Mouse (Mus musculus): ENCODE results near the gene Foxn3. TPM values are rescaled to one million over a fixed set of nuclear protein-coding genes. Genes with fewer than 3 reads are reported as not detected.

The Foxn3 gene
- total and polyA plus RNA-seq, 3 experiments, result 9.7 to 26.8 (median 11.0) TPM

DNA sequence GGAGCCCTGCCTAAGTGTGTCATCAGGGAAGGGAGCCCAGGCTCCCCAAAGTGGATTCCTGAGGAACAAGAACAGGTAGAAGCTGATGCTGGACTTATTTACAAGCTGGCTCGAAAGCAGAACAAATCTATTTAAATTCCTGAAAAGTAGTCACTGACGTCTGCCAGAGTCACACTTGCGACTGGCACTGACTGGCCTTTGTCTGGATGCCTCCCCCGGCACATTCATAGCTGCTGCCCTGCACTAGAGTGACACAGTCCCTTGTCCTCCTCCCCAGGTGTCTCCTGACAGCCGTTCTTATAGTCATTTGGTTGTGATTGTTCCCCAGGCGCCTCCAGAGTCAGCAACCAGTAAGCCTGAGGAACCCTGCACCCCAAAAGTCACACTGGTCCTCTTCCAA, 259.8 kb downstream of the Foxn3 start:
- no peak overlapping the region for H3K9ac ChIP-seq (ENCODE audit: insufficient read depth, low read depth)
- H3K4me3 ChIP-seq (replicated peaks in 1 of 3; ENCODE audit: low read depth in 2 of 3, low read length in 2 of 3, poor library complexity in 1 of 3), result no peak overlapping the region
- no peak for DNase-seq (ENCODE audit: extremely low read depth)
- no peak overlapping the region for H3K27ac ChIP-seq (ENCODE audit: insufficient read depth, low read depth)
- peak overlapping the region; percentile 52 for H3K4me2 ChIP-seq (ENCODE audit: insufficient read depth, low read depth, poor library complexity, severe bottlenecking)
- no peaks in the 10 kb centered on the region for H3K9me3 ChIP-seq (replicated peaks; ENCODE audit: low read length)
- TF ChIP-seq TBP (conservative IDR thresholded peaks at IDR 0.05; ENCODE audit: low read depth, low read length) (no peak), TCF12 (IDR thresholded peaks at IDR 0.05; ENCODE audit: low read depth, low read length) (no peak), MYC (IDR thresholded peaks at IDR 0.05; ENCODE audit: low read depth, low read length) (no peak), SIN3A (IDR thresholded peaks at IDR 0.05; ENCODE audit: low read length) (no peak), ZMIZ1 (IDR thresholded peaks at IDR 0.05; ENCODE audit: low read depth, low read length) (no peak), ZKSCAN1 (IDR thresholded peaks at IDR 0.05; ENCODE audit: borderline replicate concordance, low read depth, low read length) (no peak), MAZ (IDR thresholded peaks at IDR 0.05; ENCODE audit: low read depth, low read length) (no peak), ZC3H11A (IDR thresholded peaks at IDR 0.05; ENCODE audit: low read depth, low read length) (no peak)
- in situ Hi-C loops (cut with MboI; ENCODE audit: low pct_ligation_motif_present, low pct_unique_long_range_greater_than_20kb, low sequenced_read_pairs) (no loop called here), dilution Hi-C loops (cut with MboI; ENCODE audit: extremely low pct_ligation_motif_present, extremely low pct_unique_long_range_greater_than_20kb, low sequenced_read_pairs) (no loop called here)
- H3K79me2 ChIP-seq (replicated peaks; ENCODE audit: control insufficient read depth, extremely low read depth, insufficient read depth, poor library complexity, severe bottlenecking), result no peaks in the 10 kb centered on the region
- H3K27me3 ChIP-seq (replicated peaks), result no peaks in the 10 kb centered on the region
- peaks cover 0 to 21% of the 10 kb centered on the region in 2 experiments for H3K36me3 ChIP-seq (replicated peaks in 1 of 2; ENCODE audit: control insufficient read depth in 1 of 2, insufficient read depth in 1 of 2, low read length in 1 of 2)
- H3K4me1 ChIP-seq (ENCODE audit: control insufficient read depth in 1 of 2, insufficient read depth in 2 of 2), result peaks cover 35 to 93% of the 10 kb centered on the region in 2 experiments

- TF ChIP-seq EP300 (IDR thresholded peaks at IDR 0.05; ENCODE audit: low read length), result 0 out of 2 replicates have a peak, but pooled peaks have one; percentile 7
- no peak for TF ChIP-seq USF1 (IDR thresholded peaks at IDR 0.05; ENCODE audit: low read depth, low read length)
- TF ChIP-seq ZC3H11A (IDR thresholded peaks at IDR 0.05; ENCODE audit: low read depth, low read length), result no peak
- no peak for TF ChIP-seq ELF1 (IDR thresholded peaks at IDR 0.05; ENCODE audit: low read depth, low read length)
- peak; percentile 24; the same call in 1 of the 2 replicates for TF ChIP-seq BHLHE40 (IDR thresholded peaks at IDR 0.05; ENCODE audit: low read depth, low read length)
- no peak for TF ChIP-seq MXI1 (IDR thresholded peaks at IDR 0.05; ENCODE audit: low read depth, low read length)
- TF ChIP-seq RAD21 (IDR thresholded peaks at IDR 0.05; ENCODE audit: low read depth, low read length), result no peak
- no peak for TF ChIP-seq POLR2AphosphoS2 (IDR thresholded peaks at IDR 0.05; ENCODE audit: low read depth, low read length)
- TF ChIP-seq CHD1 (IDR thresholded peaks at IDR 0.05; ENCODE audit: low read depth, low read length), result no peak
- peaks cover 26 to 79% of the 10 kb centered on the region in 2 experiments for H3K4me1 ChIP-seq (ENCODE audit: control insufficient read depth in 1 of 2, insufficient read depth in 2 of 2)
- peaks cover 0 to 24% of the 10 kb centered on the region in 2 experiments for H3K36me3 ChIP-seq (replicated peaks in 1 of 2; ENCODE audit: control insufficient read depth in 1 of 2, insufficient read depth in 1 of 2, low read length in 1 of 2)
- peak; percentile 38 for DNase-seq (ENCODE audit: extremely low read depth)
- no peaks in the 10 kb centered on the region for H3K27me3 ChIP-seq (replicated peaks)
- no peak overlapping the region for H3K27ac ChIP-seq (ENCODE audit: insufficient read depth, low read depth)
- no peak overlapping the region for H3K4me3 ChIP-seq (replicated peaks in 1 of 3; ENCODE audit: low read depth in 2 of 3, low read length in 2 of 3, poor library complexity in 1 of 3)
- no peaks in the 10 kb centered on the region for H3K79me2 ChIP-seq (replicated peaks; ENCODE audit: control insufficient read depth, extremely low read depth, insufficient read depth, poor library complexity, severe bottlenecking)
- in situ Hi-C loops (cut with MboI; ENCODE audit: low pct_ligation_motif_present, low pct_unique_long_range_greater_than_20kb, low sequenced_read_pairs), result no loop called here
- H3K4me2 ChIP-seq (ENCODE audit: insufficient read depth, low read depth, poor library complexity, severe bottlenecking), result no peak overlapping the region
- dilution Hi-C loops (cut with MboI; ENCODE audit: extremely low pct_ligation_motif_present, extremely low pct_unique_long_range_greater_than_20kb, low sequenced_read_pairs), result no loop called here
- no peaks in the 10 kb centered on the region for H3K9me3 ChIP-seq (replicated peaks; ENCODE audit: low read length)
- no peak overlapping the region for H3K9ac ChIP-seq (ENCODE audit: insufficient read depth, low read depth)
Measured at GRCm38 (mm10) chr12:99299900-99300299, 263.5 kb downstream of the Foxn3 start.

All from CH12.LX (cell line).